Mouse (Mus musculus): ENCODE results near the gene Dab1.

Gene Dab1

GRCm38 (mm10) chr4:104374191-104374590, 755.0 kb downstream of the Dab1 start:
- no peak for DNase-seq (ENCODE audit: low spot score)

- DNase-seq (ENCODE audit: low spot score): no peak
These were observed 765.5 kb downstream of the Dab1 start for GRCm38 (mm10) chr4:104384704-104385103.

DNA sequence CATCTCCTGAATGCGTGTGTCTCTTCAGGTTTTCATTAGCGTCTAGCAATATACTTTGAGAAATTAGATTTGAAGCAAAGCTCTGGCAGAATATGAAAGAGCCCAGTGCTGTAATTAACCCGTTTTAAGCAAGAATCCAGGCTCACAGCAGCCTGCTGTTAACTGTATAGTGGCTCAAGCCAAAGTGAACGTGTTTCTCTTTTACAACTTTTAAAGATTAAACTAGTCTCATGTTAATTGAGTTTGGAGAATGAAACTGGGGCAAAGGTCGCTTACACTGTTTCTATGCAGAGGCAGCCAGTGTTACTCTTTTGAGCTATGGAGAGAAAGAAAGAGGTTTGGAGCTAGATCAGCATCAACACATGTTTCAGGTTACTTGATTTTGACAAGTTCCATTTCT, 766.1 kb downstream of the Dab1 start:
- no peak for DNase-seq (ENCODE audit: low spot score)

- no peak for DNase-seq (ENCODE audit: low spot score)
These were observed 776.4 kb downstream of the Dab1 start for GRCm38 (mm10) chr4:104395515-104395914.

DNA sequence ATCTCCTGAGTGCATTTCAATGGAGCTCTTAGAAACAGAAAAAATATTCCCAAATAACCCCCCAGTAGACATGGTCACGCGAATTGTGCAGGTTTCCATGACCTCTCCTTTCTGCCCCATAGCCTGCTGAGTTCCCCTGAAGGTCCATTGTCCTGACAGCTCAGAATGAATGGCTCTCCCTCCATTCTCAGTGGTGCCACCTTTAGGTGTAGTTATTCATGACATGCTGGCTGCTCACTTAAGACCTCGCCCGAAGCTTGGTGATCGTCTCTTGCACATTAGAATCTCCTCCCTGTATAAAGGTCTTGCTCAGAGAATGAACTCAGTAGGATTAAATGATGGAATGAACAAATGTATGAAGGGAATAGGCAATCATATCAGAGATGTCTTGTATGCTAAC, 776.9 kb downstream of the Dab1 start:
- no peak for DNase-seq (ENCODE audit: low spot score)

- peak; percentile 34 for DNase-seq (ENCODE audit: low spot score)
These were observed 780.1 kb downstream of the Dab1 start for GRCm38 (mm10) chr4:104399106-104399730.

DNA sequence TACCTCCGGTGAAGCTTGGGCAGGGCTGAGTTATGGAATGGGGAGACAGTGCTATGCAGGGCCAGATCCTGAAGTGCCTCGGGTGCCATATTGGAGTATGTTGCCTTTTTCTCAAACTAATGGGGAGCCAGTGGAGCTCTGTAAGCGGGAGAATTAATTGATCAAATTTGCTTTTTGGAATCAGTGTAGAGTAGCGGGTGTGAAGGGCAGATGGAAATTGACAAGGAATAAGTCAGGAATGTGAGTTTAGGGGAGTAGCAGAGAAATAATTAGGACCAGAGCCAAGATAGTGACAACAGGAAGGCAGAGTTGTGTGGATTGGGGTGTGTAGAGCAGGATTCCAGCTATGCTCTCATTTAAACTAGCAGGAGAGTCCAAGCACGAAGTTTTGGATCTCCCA, 784.9 kb downstream of the Dab1 start:
- no peak for DNase-seq (ENCODE audit: low spot score)

DNA sequence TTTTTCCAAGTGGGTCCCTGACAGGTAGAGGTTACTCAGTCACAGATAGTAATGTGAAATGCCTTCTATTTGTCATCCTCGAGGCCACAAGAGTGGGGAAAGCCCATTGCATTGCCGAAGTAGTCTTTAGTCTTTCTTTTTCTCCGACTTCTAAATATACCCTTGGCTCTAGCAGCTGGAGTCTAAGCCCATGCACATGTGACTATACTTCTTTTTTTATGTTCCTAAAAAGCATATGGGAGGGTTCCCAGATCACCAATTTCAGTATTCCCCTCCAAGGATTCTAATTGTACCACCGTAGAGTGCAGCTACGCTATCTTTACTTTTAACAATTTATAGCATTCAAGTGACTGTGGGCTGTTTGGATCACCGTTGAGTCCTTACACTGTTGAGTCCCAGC, 791.8 kb downstream of the Dab1 start:
- no peak for DNase-seq (ENCODE audit: low spot score)

- no peak for DNase-seq (ENCODE audit: low spot score)
These were observed 796.3 kb downstream of the Dab1 start for GRCm38 (mm10) chr4:104415482-104415881.

DNA sequence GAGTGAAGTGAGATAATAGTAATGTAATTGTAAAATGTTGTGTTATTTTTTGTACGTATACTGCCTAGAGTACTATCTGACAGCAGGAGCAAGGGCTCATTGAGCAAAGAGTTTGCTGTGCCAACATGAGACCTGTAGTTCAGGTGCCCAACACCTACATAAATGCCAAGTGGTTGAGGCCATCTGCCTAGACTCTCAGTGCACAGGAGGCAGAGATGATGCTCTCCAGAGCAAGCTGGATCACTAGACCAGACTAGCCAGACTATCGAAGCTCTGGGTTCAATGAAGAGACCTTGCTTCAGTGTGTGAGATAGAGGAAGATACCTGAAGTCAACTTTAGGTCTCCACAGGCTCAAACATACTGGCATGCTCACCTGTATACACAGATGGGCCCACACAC, 799.2 kb downstream of the Dab1 start:
- no peak for DNase-seq (ENCODE audit: low spot score)

DNA sequence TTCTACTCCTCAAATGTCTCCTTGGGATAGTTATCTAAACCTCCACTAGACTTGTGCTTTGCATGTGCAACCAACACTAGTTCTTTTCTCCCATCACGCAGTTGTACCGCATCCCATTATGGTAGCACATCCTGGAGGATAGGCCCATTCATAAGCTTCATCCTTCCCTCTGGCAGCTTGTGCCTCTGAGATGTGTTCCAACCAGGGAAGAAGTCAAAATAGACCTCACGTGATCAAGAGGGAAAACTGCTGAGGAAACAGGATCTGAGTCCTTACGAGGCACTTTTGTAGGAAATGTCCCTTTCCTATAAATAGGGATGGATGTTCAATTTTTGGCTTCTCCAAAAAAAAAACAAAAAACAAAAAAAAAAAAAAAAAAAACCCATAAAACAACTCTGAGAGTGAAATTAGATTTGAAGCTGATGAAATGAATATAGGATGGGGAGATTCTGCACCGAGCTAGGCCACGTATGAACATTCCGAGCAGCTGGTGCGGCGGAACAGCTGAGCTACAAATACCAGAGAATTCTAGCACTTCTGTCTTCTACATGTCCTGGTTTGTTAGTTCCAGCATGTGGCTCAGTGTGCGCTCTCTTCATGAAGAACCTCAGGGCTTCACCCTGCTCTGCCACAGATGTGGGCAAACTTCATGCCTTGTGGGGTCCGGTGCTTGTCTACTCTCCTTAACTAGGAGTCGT, 802.0 kb downstream of the Dab1 start:
- no peak for DNase-seq (ENCODE audit: low spot score)

GRCm38 (mm10) chr4:104429127-104429526, 810.0 kb downstream of the Dab1 start:
- no peak for DNase-seq (ENCODE audit: low spot score)

GRCm38 (mm10) chr4:104431231-104431855, 812.2 kb downstream of the Dab1 start:
- DNase-seq (ENCODE audit: low spot score): no peak

DNA sequence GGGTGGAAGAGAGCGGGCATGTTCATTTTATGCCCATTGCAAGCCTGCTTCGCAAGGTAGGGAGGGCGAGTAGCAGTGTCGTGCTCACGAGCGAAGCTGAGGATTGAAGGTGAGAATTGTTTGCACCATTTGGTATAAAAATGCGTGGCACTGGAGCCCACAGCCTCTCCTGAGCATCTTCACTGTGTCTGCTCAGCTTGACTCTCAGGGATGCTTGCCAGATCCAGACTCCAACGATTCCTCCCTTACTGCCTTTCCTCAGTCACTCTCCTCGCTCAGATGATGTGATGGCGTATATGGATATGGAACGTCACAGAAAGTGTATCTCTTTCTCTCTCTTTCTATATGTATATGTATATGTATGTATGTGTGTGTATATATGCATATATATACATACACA, 813.0 kb downstream of the Dab1 start:
- DNase-seq (ENCODE audit: low spot score): no peak

- no peak for DNase-seq (ENCODE audit: low spot score)
These were observed 816.6 kb downstream of the Dab1 start for GRCm38 (mm10) chr4:104435736-104436135.

GRCm38 (mm10) chr4:104436411-104436810, 817.3 kb downstream of the Dab1 start:
- DNase-seq (ENCODE audit: low spot score): no peak

DNA sequence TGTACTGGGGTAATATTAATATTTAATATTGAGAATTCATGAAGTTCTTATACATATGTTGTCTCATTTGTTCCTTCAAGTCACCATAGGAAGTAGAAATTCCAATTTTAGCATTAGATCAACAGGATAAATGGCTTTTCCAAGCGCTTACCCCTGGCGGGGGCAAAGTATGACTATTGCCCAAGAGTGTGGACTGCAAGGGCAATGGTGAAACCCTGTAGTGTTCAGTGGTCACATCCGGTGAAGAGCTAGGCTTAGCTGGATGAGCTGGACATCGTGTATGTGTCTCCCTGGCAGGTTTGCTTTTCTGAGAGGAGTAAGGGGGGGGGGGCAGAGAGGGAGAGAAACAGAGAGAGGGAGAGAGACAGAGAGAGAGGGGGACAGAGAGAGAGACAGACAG, 819.6 kb downstream of the Dab1 start:
- no peak for DNase-seq (ENCODE audit: low spot score)

GRCm38 (mm10) chr4:104439641-104440040, 820.5 kb downstream of the Dab1 start:
- DNase-seq (ENCODE audit: low spot score): peak; percentile 73

- DNase-seq (ENCODE audit: low spot score): no peak
These were observed 824.0 kb downstream of the Dab1 start for GRCm38 (mm10) chr4:104442925-104443747.

GRCm38 (mm10) chr4:104443775-104444174, 824.6 kb downstream of the Dab1 start:
- DNase-seq (ENCODE audit: low spot score): no peak

GRCm38 (mm10) chr4:104444985-104445384, 825.8 kb downstream of the Dab1 start:
- DNase-seq (ENCODE audit: low spot score): no peak

DNA sequence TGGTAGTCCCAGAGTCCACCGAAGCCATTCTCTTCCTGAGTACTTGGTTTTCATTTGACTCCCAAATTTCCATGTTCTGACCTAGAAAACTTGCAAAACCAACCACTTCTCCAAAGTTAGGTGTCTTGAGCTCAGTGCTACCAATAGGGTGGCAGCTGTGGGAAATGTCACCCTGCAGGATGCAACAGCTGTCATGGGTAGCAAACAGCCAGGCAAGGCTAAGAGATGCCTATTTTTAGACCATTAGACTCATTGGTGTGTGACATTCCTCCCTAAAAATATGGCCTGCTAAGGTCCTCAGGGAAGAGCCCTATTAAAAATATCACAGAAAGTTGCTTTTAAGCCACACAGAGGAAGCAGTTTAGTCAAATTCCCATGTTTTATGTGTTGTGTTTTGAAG, 829.0 kb downstream of the Dab1 start:
- no peak for DNase-seq (ENCODE audit: low spot score)

- DNase-seq (ENCODE audit: low spot score): no peak
These were observed 831.5 kb downstream of the Dab1 start for GRCm38 (mm10) chr4:104450645-104451044.

Measured in layer of hippocampus, adult 11-12 months (tissue).